Mouse (Mus musculus) cortical plate, adult 2 months (tissue): ENCODE results near the gene Epor.

Source experiments
- CTCF ChIP-seq: fragments of 200-500 bp; IDR thresholded peaks from 2 replicates; pipeline ENCODE4 v1.5.1; 2011; ENCODE audit warnings: mild to moderate bottlenecking, control low read depth, low read length; ENCODE audit not compliant: insufficient read depth; ENCODE audit errors: extremely low read depth
- POLR2A ChIP-seq: fragments of 200-500 bp; IDR thresholded peaks from 2 replicates; pipeline ENCODE4 v1.6.1; 2011; ENCODE audit warnings: mild to moderate bottlenecking, low read length, control low read depth; ENCODE audit not compliant: insufficient read depth; ENCODE audit errors: extremely low read depth

DNA sequence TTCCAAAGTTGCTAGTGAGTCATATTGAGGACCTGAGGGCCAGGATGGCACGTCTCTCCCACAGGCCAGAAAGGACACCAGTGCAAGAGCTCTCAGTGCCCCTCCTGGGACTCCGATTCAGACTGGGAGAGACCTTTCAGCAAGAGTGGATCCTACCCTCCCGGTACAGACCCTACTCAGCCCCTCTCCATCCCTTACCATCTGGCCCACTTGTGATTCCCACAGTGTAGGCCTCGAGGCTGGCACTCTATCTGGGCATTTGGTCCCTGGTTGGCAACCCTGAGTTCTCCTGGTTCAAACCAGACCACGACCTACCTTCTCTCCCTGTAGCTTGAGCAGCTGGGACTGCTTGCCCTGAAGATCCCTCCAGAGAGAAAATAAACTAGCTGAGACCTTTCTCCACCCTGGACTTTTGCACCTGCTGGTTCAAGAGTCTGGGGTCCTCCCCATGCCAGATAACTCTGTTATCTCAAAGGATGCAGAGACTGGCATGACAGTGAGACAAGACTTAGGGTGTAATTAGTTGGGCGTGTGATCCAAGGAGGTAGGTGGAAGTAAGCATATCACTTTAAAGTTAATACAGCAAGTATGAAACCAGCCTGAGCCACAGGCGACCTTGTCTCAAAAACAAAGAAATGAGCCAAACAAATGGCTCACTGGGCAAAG lies 27.7 kb downstream of the Epor start:
- TF ChIP-seq POLR2A (no peak), CTCF (no peak)
